Mouse (Mus musculus): ENCODE results near the gene P2rx4. TPM values are rescaled to one million over a fixed set of nuclear protein-coding genes. Genes with fewer than 3 reads are reported as not detected.
A peak's percentile ranks its signal among the peaks of the same experiment; 100 is the strongest.

The P2rx4 gene
- polyA plus RNA-seq, 1 experiment from 2014 or later = 20.8 TPM

GRCm38 (mm10) chr5:122716793-122717192, 9.4 kb downstream of the P2rx4 start:
- Histone ChIP-seq H3K27me3 (replicated peaks; ENCODE audit: control insufficient read depth, insufficient read depth, low read length) (no peaks in the 10 kb centered on the region), H3K9ac (ENCODE audit: low read depth, low read length) (no peak overlapping the region), H3K36me3 (ENCODE audit: control insufficient read depth, insufficient read depth, low read length) (no peaks in the 10 kb centered on the region), H3K27ac (ENCODE audit: low read depth, low read length) (no peak overlapping the region), H3K4me1 (ENCODE audit: control insufficient read depth, insufficient read depth, low read depth, low read length) (no peaks in the 10 kb centered on the region), H3K4me2 (ENCODE audit: low read length) (no peak overlapping the region), H3K9me3 (ENCODE audit: control insufficient read depth, low read length) (no peaks in the 10 kb centered on the region), H3K4me3 (ENCODE audit: low read length) (no peak overlapping the region)
- ATAC-seq = no peak
- WGBS = 98% methylated on average over 2 of the region's 2 CpGs

- H3K36me3 ChIP-seq (ENCODE audit: control insufficient read depth, insufficient read depth, low read length) = no peaks in the 10 kb centered on the region
- H3K27me3 ChIP-seq (replicated peaks; ENCODE audit: control insufficient read depth, insufficient read depth, low read length) = no peaks in the 10 kb centered on the region
- H3K4me1 ChIP-seq (ENCODE audit: control insufficient read depth, insufficient read depth, low read depth, low read length) = no peaks in the 10 kb centered on the region
- no peak overlapping the region for H3K4me3 ChIP-seq (ENCODE audit: low read length)
- WGBS = 87% methylated on average over 7 of the region's 7 CpGs
- H3K9me3 ChIP-seq (ENCODE audit: control insufficient read depth, low read length) = no peaks in the 10 kb centered on the region
- no peak overlapping the region for H3K4me2 ChIP-seq (ENCODE audit: low read length)
- no peak for ATAC-seq
- no peak overlapping the region for H3K9ac ChIP-seq (ENCODE audit: low read depth, low read length)
- H3K27ac ChIP-seq (ENCODE audit: low read depth, low read length) = no peak overlapping the region
These were observed 11.1 kb downstream of the P2rx4 start for GRCm38 (mm10) chr5:122718400-122718799.

GRCm38 (mm10) chr5:122719168-122719567, 11.8 kb downstream of the P2rx4 start:
- ATAC-seq = no peak
- H3K36me3 ChIP-seq (ENCODE audit: control insufficient read depth, insufficient read depth, low read length) = no peaks in the 10 kb centered on the region
- 94% methylated on average over 8 of the region's 8 CpGs for WGBS

DNA sequence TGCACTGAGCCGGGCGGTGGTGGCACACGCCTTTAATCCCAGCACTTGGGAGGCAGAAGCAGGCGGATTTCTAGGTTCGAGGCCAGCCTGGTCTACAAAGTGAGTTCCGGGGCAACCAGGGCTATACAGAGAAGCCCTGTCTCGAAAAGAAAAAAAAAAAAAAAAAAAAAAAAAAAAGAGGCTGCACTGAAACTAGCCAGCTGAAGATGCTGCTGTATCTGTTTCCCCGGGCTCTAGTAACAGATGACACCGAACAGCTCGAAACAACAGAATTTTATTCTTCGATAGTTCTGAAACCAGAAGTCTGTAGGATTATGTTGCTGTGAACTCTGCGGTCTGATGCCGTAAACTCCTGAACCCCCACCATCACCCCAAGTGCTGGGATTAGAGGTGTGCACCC, 18.1 kb downstream of the P2rx4 start:
- no peak for ATAC-seq
- Histone ChIP-seq H3K27ac (ENCODE audit: low read depth, low read length) (no peak overlapping the region), H3K27me3 (replicated peaks; ENCODE audit: control insufficient read depth, insufficient read depth, low read length) (no peaks in the 10 kb centered on the region), H3K36me3 (ENCODE audit: control insufficient read depth, insufficient read depth, low read length) (no peaks in the 10 kb centered on the region), H3K4me1 (ENCODE audit: control insufficient read depth, insufficient read depth, low read depth, low read length) (no peaks in the 10 kb centered on the region), H3K4me2 (ENCODE audit: low read length) (no peak overlapping the region), H3K4me3 (ENCODE audit: low read length) (no peak overlapping the region), H3K9ac (ENCODE audit: low read depth, low read length) (no peak overlapping the region), H3K9me3 (ENCODE audit: control insufficient read depth, low read length) (no peaks in the 10 kb centered on the region)
- WGBS = 92% methylated on average over 13 of the region's 13 CpGs

More at GRCm38 (mm10) chr5:122719168-122719567, 11.8 kb downstream of the P2rx4 start:
- H3K27me3 ChIP-seq (replicated peaks; ENCODE audit: control insufficient read depth, insufficient read depth, low read length) = no peaks in the 10 kb centered on the region
- no peak overlapping the region for H3K27ac ChIP-seq (ENCODE audit: low read depth, low read length)
- no peak overlapping the region for H3K4me2 ChIP-seq (ENCODE audit: low read length)
- no peak overlapping the region for H3K9ac ChIP-seq (ENCODE audit: low read depth, low read length)
- H3K9me3 ChIP-seq (ENCODE audit: control insufficient read depth, low read length) = no peaks in the 10 kb centered on the region
- H3K4me1 ChIP-seq (ENCODE audit: control insufficient read depth, insufficient read depth, low read depth, low read length) = no peaks in the 10 kb centered on the region
- H3K4me3 ChIP-seq (ENCODE audit: low read length) = no peak overlapping the region

DNA sequence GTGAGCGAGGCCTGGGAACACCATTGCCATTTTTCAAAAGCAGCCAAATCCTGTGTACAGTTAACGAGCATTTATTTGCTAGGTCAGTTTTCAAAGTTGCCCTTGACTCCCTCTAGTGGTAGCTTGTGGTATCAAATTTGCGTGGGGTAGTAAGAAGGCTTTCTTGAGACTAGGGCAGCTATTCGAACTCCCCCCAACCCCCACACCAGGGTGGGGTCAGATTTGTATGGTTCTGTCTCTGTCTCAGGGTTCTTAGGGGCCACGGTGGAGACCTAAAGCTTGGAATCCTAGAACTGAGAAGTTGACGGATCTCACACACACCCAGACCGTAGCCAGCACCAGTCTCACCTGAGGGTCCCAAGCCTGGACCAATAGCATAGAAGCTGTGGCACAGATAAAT, 18.7 kb downstream of the P2rx4 start:
- no peak overlapping the region for H3K4me3 ChIP-seq (ENCODE audit: low read length)
- H3K4me1 ChIP-seq (ENCODE audit: control insufficient read depth, insufficient read depth, low read depth, low read length) = no peaks in the 10 kb centered on the region
- WGBS = 19% methylated on average over 7 of the region's 7 CpGs
- no peak overlapping the region for H3K27ac ChIP-seq (ENCODE audit: low read depth, low read length)
- no peak overlapping the region for H3K4me2 ChIP-seq (ENCODE audit: low read length)
- peak; percentile 63 for ATAC-seq
- no peak overlapping the region for H3K9ac ChIP-seq (ENCODE audit: low read depth, low read length)
- no peaks in the 10 kb centered on the region for H3K9me3 ChIP-seq (ENCODE audit: control insufficient read depth, low read length)
- no peaks in the 10 kb centered on the region for H3K36me3 ChIP-seq (ENCODE audit: control insufficient read depth, insufficient read depth, low read length)
- H3K27me3 ChIP-seq (replicated peaks; ENCODE audit: control insufficient read depth, insufficient read depth, low read length) = no peaks in the 10 kb centered on the region

DNA sequence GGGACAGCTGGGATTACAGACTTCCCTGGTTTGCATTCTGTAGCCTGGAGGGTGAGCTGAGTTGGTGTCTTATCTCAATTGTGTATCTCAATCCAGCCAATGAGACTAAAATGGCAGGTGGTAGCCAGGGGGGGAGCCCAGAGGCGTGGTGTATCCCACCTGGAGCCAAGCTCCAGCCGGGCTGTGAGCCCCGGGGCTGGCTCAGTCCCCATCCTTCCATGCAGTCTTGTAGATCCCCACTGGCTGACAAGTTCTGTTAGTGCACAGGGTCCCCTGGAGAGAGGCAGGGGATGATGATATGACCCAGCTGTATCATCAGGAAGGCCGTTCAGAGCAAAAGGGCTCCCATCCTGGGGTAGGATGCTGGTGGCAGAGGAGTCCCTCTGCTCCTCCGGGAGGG, 19.3 kb downstream of the P2rx4 start:
- no peak overlapping the region for H3K9ac ChIP-seq (ENCODE audit: low read depth, low read length)
- no peak overlapping the region for H3K4me2 ChIP-seq (ENCODE audit: low read length)
- WGBS = 81% methylated on average over 5 of the region's 5 CpGs
- H3K36me3 ChIP-seq (ENCODE audit: control insufficient read depth, insufficient read depth, low read length) = no peaks in the 10 kb centered on the region
- H3K27ac ChIP-seq (ENCODE audit: low read depth, low read length) = no peak overlapping the region
- H3K27me3 ChIP-seq (replicated peaks; ENCODE audit: control insufficient read depth, insufficient read depth, low read length) = no peaks in the 10 kb centered on the region
- ATAC-seq = no peak
- no peaks in the 10 kb centered on the region for H3K9me3 ChIP-seq (ENCODE audit: control insufficient read depth, low read length)
- no peak overlapping the region for H3K4me3 ChIP-seq (ENCODE audit: low read length)
- no peaks in the 10 kb centered on the region for H3K4me1 ChIP-seq (ENCODE audit: control insufficient read depth, insufficient read depth, low read depth, low read length)

DNA sequence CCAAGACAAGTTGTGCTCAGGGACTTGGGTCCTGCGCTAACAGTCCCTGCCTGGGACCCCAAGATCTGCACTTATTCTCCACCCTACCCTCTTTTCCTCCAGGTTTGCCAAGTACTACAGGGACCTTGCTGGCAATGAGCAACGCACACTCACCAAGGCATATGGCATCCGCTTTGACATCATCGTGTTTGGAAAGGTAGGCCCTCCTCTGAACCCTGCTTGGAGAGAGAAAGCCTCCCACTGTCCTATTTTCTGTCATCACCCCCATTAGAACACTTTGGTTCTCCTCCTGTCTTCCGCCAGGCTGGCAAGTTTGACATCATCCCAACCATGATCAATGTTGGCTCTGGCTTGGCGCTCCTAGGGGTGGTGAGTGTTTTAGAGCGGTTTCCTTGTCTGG, 19.8 kb downstream of the P2rx4 start:
- H3K27ac ChIP-seq (ENCODE audit: low read depth, low read length) = no peak overlapping the region
- no peaks in the 10 kb centered on the region for H3K27me3 ChIP-seq (replicated peaks; ENCODE audit: control insufficient read depth, insufficient read depth, low read length)
- no peak overlapping the region for H3K9ac ChIP-seq (ENCODE audit: low read depth, low read length)
- no peaks in the 10 kb centered on the region for H3K9me3 ChIP-seq (ENCODE audit: control insufficient read depth, low read length)
- no peaks in the 10 kb centered on the region for H3K36me3 ChIP-seq (ENCODE audit: control insufficient read depth, insufficient read depth, low read length)
- no peak overlapping the region for H3K4me3 ChIP-seq (ENCODE audit: low read length)
- H3K4me1 ChIP-seq (ENCODE audit: control insufficient read depth, insufficient read depth, low read depth, low read length) = no peaks in the 10 kb centered on the region
- no peak overlapping the region for H3K4me2 ChIP-seq (ENCODE audit: low read length)
- WGBS = 92% methylated on average over 7 of the region's 7 CpGs
- no peak for ATAC-seq

- Histone ChIP-seq H3K9me3 (ENCODE audit: control insufficient read depth, low read length) (no peaks in the 10 kb centered on the region), H3K27me3 (replicated peaks; ENCODE audit: control insufficient read depth, insufficient read depth, low read length) (no peaks in the 10 kb centered on the region), H3K9ac (ENCODE audit: low read depth, low read length) (no peak overlapping the region), H3K36me3 (ENCODE audit: control insufficient read depth, insufficient read depth, low read length) (no peaks in the 10 kb centered on the region), H3K4me3 (ENCODE audit: low read length) (no peak overlapping the region), H3K4me1 (ENCODE audit: control insufficient read depth, insufficient read depth, low read depth, low read length) (no peaks in the 10 kb centered on the region), H3K4me2 (ENCODE audit: low read length) (no peak overlapping the region), H3K27ac (ENCODE audit: low read depth, low read length) (no peak overlapping the region)
- 89% methylated on average over 10 of the region's 10 CpGs for WGBS
- ATAC-seq = no peak
These were observed 23.4 kb downstream of the P2rx4 start for GRCm38 (mm10) chr5:122730776-122731175.

GRCm38 (mm10) chr5:122731321-122731720, 24.0 kb downstream of the P2rx4 start:
- Histone ChIP-seq H3K27me3 (replicated peaks; ENCODE audit: control insufficient read depth, insufficient read depth, low read length) (no peaks in the 10 kb centered on the region), H3K4me3 (ENCODE audit: low read length) (no peak overlapping the region), H3K4me1 (ENCODE audit: control insufficient read depth, insufficient read depth, low read depth, low read length) (no peaks in the 10 kb centered on the region), H3K9ac (ENCODE audit: low read depth, low read length) (no peak overlapping the region), H3K4me2 (ENCODE audit: low read length) (no peak overlapping the region), H3K9me3 (ENCODE audit: control insufficient read depth, low read length) (no peaks in the 10 kb centered on the region), H3K36me3 (ENCODE audit: control insufficient read depth, insufficient read depth, low read length) (no peaks in the 10 kb centered on the region; the same call in 1 of the 2 replicates), H3K27ac (ENCODE audit: low read depth, low read length) (no peak overlapping the region)
- WGBS = 70% methylated on average over 8 of the region's 8 CpGs
- no peak for ATAC-seq
